Mouse (Mus musculus): ENCODE data around the gene Smoc1. TPM values are rescaled to one million over a fixed set of nuclear protein-coding genes. Genes with fewer than 3 reads are reported as not detected.

Smoc1 gene
- total RNA-seq, 1 experiment from 2014 or later = 0.96 TPM

DNA sequence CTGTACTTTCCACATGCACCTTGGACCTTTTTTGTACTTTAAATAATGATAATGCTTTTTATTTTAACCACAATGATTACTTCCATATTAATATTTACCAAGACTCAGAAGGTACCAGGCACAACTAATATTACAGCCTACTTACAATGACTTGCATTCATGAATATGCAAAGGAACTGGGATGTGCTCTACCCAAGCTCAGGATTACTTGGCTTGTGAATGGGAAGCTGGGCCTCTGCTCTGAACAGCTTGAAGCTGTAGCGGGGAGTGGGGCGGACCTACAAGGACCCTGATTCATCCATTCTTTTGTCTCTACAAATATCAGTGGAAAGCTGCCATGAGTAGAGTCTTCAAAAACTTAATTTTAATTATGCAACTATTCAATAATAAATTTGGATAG is 47.5 kb downstream of the Smoc1 start:
- ATAC-seq (replicated peaks; ENCODE audit: low read depth, poor library complexity, severe bottlenecking) = no peak

DNA sequence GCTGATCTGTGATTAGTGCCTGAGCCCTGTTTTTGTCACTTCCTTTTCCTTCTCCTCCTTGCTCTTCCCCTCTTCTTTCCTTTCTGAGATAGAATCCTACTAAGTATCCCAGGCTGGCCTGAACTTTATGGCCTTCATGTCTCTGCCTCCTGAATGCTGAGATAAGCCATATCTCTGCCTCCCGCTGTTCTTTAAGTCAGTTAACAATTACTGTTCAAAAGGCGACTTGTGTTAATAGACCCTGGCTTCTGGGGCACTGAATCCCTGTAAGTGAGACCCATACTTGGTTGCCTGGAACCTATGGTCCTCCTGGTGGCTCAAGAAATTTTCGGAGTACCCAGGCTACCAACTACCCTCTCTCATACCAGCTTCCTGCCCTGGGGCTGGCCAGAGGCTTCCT is 48.3 kb downstream of the Smoc1 start:
- no peak for ATAC-seq (replicated peaks; ENCODE audit: low read depth, poor library complexity, severe bottlenecking)

DNA sequence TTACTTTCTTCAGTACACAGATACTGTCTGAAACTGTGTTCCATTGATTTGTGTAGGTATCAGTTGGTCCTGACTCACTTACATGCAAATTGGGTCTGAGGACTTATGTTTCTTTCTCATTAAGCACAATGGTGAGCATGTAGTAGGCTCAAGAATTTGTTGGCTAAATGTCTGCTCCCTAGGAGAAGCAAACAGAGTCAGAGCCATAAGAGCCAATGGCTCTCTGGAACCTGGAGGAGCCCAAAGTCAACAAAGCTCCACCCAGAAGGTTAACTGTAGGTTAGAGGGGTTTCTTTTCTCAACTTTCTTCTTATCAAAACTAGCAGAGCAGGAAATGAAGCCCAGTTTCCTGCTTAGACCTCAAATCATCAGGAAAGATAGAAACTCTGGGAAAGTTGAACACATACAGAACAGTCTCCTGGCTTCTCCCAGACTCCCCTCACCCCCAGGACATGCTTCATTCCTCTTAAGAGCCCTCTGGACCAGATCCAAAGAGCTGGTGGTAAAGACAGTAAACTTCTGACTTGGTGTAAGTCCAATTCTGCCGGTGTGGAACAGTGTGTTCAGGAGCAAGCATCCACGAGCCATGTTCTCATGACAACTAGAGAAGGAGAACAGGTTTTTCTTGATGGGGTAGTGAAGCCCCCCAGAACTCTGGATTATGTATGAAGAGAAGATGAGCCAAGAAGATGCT is 51.5 kb downstream of the Smoc1 start:
- no peak for ATAC-seq (replicated peaks; ENCODE audit: low read depth, poor library complexity, severe bottlenecking)

DNA sequence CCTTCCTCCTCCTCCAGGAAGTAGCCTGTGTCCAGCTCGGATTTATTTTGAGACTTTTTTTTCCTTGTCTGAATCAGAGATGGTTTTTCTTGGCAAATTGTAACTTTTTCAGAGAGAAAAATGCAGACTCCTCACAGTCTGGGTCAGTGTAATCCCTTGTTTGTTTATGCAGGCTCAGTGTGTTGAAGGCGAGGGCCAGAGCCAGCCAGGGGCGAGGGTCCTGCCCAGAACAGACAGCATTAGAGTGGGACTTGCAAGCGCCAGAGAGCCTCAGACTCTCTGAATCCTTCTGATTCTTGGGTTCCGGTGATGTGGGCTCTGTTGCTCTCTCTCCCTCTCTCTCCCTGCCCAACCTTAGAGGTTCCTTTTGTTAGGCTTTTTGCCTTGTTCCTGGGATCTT is 53.7 kb downstream of the Smoc1 start:
- ATAC-seq (replicated peaks; ENCODE audit: low read depth, poor library complexity, severe bottlenecking) = no peak

DNA sequence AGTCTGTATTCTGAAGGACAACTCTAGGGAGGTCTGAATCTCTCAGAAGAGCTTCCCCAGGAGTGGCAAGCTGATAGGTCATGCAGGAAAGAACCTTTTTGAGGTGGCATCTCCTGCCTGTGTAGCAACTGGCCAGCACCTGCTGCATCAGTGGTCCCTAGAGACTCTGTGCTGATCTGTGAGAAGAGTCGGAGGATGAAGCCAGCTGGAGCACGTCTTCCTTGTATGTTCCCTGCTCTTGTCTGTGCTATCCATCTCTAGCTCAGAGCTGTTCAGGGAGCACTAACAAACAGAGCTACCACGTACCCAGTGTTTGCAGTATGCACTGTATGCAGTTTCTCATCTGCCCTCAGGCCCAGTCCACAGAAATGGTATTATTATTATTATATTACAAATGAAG is 54.4 kb downstream of the Smoc1 start:
- no peak for ATAC-seq (replicated peaks; ENCODE audit: low read depth, poor library complexity, severe bottlenecking)

DNA sequence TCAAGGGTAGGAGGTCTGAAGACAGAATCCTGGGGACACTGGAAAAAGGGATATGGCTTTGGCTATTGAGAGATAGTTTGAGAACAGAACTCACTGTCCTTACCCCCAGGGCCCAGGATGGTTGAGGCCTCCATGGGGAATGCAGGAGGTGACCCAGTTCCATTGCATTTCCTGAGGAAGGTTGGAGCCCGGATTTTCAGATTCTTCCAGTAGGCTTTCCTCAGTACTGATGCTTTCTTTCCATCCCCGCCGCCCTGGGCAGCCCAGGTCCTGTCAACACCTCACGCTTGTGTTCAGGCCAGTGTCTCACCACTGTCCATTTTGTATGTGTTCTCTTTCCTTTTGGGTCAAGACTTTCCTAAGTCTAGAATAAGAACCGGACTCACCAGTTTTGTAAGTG is 56.5 kb downstream of the Smoc1 start:
- ATAC-seq (replicated peaks; ENCODE audit: low read depth, poor library complexity, severe bottlenecking) = no peak

DNA sequence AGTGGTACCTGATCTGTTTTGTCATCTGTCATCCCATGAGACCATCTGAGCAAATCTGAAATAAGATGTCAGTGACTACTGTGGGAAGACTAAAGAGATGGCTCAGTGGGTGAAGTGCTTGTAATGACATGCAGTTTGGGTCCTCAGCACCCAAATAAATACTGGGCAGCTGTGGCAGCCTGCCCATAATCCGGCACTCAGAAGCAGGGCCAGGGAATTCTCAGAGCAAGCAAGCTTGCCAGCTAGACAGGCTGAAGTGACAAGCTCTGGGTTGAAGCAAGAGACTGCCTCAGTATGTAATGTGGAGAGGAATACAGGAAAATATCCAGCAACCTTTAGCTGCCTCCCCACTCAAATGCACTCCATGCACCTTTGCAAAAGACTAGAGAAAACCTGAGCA is 58.6 kb downstream of the Smoc1 start:
- ATAC-seq (replicated peaks; ENCODE audit: low read depth, poor library complexity, severe bottlenecking) = no peak

DNA sequence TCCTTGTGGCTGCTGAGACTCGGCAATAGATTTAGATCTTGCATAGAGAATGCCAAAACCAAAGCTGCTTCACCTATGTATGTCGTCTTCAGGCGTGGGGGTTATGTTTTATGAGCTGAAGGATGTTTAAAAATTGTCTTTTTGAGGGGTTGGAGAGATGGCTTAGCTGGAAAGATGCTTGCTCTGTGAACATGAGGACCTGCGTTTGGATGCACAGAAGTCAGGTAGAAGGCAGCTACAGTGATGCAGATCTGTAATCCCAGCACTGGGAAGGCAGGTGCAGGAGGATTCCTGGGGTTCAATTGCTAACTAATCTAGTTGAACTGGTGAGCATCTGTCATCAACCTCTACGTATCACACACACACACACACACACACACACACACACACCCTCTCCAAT is 61.5 kb downstream of the Smoc1 start:
- no peak for ATAC-seq (replicated peaks; ENCODE audit: low read depth, poor library complexity, severe bottlenecking)

DNA sequence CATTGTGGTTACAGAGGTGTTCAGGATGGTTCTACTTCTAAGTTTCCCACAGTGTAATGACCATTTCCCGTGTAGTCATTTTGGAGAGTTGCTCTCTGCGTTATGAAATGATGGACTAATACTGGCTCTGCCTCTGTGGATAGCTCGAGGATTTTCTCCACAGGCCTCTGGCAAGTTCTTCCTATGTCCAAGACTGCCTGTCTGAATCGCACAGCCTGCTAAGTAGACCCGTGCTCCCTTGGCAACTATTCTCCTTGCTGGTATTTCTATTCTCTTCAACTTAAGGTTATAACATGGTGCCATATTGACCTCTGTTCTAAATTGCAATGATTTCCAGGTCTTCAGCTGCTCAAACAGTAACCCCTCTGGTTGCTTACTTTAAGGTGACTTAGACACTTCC is 65.0 kb downstream of the Smoc1 start:
- no peak for ATAC-seq (replicated peaks; ENCODE audit: low read depth, poor library complexity, severe bottlenecking)

DNA sequence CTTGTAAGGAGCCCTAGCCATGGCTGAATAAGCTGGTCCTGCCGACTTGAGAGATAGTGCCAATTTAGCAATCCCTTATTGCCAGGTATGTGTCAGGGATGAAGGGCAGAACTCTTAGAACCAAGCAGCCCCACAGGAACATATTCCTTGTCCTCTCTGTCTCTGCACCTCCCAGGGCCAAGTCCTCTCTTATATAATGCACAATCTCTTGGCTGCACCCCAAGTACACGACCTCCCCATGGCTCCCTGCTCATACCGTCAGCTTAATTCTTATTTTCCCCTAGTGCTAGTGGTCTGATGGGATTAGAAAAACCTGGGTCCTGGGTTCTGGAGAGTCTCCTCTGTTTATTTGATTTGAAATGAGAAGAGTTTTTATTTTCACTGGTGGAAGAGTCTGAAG is 66.0 kb downstream of the Smoc1 start:
- no peak for ATAC-seq (replicated peaks; ENCODE audit: low read depth, poor library complexity, severe bottlenecking)

DNA sequence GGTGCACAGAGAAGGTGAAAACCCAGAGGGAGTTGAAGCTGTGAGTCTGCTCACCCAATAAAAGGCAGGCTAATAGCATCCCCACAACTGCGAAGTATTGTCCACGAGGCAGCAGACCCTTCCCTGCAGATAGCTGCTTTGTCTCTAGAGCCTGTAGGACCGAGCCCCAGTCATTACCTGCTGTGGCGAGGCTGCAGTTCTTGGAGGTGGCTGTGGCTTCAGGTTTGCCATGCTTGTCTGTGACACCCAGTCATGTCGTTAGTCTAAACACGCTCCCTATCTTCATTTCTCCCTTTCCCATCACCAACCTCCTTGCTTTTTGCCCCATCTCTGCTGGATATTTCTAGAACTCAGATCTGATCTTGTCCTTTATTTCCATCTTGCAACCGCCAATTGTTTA is 66.6 kb downstream of the Smoc1 start:
- ATAC-seq (replicated peaks; ENCODE audit: low read depth, poor library complexity, severe bottlenecking) = no peak

DNA sequence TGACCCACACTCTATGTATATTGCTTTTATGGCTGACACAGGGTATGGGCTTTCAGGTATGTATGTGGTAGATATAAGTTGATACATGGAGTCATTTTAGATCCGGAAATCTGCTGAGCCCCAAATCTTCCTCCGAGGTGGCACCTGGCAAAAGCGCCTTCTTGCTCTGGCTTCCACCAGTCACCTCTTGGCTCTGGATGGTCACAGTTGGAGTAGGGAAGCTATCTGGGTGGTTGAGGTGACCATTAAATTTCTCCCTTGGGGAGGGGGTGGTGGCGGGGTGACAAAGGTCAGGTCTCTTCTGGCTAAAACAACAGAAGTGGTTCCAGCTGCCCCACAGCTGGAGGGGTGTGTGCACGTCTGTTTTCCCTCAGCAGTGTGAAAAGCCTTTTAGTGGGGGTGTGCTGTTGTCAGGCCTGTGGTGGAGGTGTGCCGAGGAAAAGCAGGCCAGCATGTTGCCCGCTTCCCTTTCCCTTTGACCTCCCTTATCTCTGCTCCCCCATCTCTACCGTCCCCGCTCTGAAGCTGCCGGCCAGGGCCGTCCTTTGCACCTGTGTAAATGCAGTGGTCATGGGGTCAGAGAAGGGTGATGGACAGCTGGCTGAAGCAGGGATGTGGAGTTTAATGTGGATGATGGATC is 68.3 kb downstream of the Smoc1 start:
- ATAC-seq (replicated peaks; ENCODE audit: low read depth, poor library complexity, severe bottlenecking) = no peak

DNA sequence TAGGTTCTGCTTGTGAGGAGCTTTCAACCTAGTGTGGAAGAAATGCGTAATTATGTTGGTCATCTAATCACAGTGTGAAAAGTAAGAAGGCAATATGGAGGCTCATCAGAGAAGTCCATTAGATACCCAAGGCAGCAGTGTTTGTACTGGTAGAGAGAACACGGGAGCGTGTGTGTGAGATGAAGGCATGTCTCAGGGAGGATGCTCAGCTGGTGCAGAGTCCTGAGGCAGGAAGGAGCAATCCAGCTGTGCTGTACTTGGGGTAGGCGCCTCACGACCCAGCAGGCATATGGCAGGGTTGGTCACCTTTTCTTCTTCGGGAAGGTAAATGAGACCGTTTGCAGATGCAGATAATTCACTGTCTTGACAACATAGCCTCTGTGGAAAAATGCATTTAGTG is 70.7 kb downstream of the Smoc1 start:
- no peak for ATAC-seq (replicated peaks; ENCODE audit: low read depth, poor library complexity, severe bottlenecking)

DNA sequence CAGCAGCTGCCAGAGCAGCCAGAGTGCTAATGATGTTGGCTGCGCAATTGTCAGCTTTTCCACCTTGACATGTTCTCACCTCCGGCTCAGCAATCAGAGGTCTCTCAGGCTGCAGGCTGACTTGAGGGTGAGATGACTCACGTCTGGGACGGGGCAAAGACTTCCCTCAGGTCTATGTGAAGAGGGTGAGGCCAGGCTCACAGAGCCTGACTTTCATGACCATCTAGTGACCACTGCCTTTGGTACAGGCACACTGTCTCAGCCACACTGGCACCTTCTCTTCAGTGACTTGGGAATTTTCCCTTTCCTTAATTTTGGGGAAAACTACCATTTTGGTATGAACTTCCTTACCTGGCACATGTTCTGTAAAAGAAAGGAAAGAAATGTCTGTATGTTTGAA is 71.1 kb downstream of the Smoc1 start:
- no peak for ATAC-seq (replicated peaks; ENCODE audit: low read depth, poor library complexity, severe bottlenecking)

DNA sequence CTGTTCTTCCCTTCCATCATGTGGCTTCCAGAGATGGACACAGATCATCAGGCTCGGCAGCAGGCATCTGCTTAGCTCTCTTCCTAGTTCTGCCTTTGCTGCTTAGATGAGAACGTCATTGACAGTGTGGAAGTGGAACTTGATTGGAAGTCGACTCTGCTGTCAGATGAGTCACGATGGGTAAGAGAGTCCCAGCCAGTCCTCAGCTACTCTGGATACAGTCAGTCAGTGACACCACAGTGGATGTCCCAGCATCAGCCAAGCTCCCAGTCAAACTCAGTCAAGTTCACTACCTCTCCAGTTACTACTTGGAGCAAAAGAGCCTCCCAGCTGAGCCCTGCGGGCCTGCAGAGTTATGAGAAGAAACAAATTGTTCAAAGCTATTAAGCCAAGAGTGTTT is 72.6 kb downstream of the Smoc1 start:
- no peak for ATAC-seq (replicated peaks; ENCODE audit: low read depth, poor library complexity, severe bottlenecking)

DNA sequence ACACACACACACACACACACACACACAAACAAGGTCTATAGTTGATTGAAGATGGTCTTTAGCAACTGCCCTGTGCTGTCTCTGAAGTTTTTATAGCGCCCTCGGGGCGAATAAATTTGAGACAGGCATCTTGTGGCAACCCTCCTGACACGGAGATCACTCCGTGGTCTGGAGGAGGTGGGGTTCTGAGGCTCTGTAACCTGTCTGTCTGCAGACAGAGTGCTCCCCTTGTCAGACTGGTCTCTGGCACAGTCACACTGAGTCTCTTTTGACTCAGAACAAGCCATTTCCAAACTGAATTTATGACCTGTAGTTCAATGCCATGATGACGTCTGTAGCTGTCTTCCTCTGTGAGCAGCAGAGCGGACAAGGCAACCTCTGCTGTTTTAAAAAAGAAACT is 75.1 kb downstream of the Smoc1 start:
- ATAC-seq (replicated peaks; ENCODE audit: low read depth, poor library complexity, severe bottlenecking) = no peak

DNA sequence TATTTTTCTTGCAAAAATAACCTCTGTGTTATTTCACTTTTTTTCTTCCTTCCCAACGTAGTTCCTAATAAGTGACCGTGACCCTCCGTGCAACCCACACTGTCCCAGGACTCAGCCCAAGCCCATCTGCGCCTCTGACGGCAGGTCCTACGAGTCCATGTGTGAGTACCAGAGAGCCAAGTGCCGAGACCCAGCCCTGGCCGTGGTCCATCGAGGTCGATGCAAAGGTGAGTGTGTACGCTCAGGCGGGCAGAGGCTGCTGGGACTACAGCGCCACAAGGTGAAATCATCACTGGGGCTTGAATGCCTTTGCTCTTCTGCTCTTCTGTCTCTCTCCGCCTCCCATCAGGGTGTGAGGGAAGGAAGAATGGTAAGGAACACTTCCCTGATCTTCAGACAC is 77.9 kb downstream of the Smoc1 start:
- ATAC-seq (replicated peaks; ENCODE audit: low read depth, poor library complexity, severe bottlenecking) = no peak

DNA sequence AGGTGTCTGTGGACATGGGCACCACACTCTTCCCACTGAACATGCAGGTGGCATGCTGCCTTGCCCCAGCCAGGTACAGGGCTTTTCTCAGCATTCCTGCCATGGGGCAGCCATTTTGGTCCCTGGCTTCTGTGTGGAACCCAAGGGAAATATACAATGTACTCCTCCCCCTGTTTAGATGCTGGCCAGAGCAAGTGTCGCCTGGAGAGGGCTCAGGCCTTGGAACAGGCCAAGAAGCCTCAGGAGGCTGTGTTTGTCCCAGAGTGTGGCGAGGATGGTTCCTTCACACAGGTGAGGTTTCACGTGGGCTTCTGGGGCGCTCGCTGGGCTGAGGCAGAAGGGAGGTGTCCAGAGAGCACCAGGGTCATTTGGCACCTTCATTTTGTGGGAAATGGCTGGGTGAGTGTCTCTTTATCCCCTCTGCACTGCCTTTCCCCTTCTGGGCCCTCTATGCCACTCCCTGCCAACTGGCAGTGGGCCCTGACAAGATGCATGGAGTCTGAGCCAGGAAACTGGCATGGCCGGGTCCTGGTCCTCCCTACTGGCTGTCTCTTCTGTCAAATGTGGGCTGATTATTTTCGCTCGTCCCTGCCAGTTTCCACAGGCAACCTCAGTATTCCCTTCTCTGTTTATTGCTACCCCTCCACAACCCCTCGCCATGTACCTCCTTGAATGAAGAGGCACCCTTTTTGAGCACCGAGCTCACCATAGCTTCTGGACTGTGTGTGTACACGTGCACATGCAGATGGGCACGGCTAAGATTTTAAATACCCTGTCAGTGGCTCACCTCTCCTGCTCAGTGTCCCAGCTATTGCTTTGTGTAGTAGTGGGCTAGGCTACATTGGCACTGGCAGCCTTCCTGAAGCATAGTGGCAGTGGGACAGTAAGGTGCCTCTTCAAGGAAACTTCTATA is 79.4 kb downstream of the Smoc1 start:
- ATAC-seq (replicated peaks; ENCODE audit: low read depth, poor library complexity, severe bottlenecking) = no peak

DNA sequence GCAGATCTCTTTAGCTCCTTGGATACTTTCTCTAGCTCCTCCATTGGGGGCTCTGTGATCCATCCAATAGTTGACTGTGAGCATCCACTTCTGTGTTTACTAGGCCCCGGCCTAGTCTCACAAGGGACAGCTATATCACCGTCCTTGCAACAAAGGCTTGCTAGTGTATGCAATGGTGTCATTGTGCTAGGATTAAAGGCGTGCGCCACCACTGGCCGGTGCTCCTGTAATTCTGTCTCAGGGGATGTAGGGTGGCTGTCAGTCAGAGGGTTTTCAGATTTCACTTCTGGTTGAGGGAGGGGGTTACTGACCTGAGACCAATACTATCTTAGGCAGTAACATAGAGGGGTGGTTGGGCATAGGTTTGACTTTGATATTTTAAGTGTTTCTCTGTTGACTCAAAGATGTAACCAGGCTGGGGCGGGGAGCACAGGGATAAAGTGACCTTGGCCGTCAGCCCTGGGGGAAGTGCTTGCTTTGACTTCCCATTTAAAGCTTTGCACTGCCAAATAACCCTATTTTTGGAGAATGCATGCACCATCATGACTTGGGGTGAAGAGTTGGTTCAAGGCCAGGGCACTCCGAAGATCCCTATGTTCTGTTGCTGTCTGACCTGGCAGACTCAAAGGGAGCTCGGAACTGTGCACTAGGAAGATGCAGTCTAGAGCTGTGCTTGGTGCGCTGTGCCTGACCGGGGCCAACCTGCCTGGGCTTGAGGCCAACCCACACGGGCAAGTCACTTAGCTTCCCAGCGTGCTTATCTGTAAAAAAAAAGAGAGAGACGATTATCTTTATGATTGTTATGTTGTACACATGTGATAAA is 80.9 kb downstream of the Smoc1 start:
- ATAC-seq (replicated peaks; ENCODE audit: low read depth, poor library complexity, severe bottlenecking) = no peak

DNA sequence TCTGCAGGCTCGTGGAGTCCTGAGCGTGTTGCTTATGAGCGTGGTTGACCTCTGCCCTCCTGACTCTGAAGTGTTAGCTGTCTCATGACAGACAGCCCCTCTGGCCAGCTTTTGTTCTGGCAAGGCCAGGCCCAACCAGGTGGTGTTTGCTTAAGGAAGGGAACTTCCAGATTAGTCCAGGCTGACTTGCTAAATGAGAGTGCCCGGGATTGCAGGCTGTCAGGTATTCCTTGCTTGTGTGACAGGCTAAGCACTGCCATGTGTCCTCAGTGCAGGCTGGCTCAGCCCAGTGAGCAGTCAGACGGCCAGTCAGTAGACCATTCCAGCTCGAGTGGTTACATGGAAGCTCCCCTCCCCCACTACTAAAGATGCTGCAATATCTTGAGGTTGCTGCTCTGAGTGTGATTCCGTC is 82.0 kb downstream of the Smoc1 start:
- ATAC-seq (replicated peaks; ENCODE audit: low read depth, poor library complexity, severe bottlenecking) = no peak

Data from common myeloid progenitor, adult 5-6 weeks (primary cell).